Mouse (Mus musculus) spleen, embryonic (tissue): ENCODE measurements around the gene Oxnad1.

Source experiments
- CTCF ChIA-PET: fragments of 350-600 bp; sonication (Branson Sonifier 250); formaldehyde crosslinking; loops from one replicate; lab custom pipeline; 2022; lab: Charles Lee

The Oxnad1 gene

GRCm38 (mm10) chr14:32084761-32085485 is at the start of gene Oxnad1:
Gene Oxnad1, plus strand, starts transcription at chr14:32085374.
- CTCF ChIA-PET, result no interaction called here

- CTCF ChIA-PET, result no interaction called here
Measured at GRCm38 (mm10) chr14:32036482-32036881, 48.7 kb upstream of the Oxnad1 start.

GRCm38 (mm10) chr14:32037661-32038252 is 47.4 kb upstream of the Oxnad1 start:
- CTCF ChIA-PET, result no interaction called here

GRCm38 (mm10) chr14:32042108-32042507 is 43.1 kb upstream of the Oxnad1 start:
- CTCF ChIA-PET, result no interaction called here

- CTCF ChIA-PET, result no interaction called here
Measured at GRCm38 (mm10) chr14:32046357-32046756, 38.8 kb upstream of the Oxnad1 start.

- CTCF ChIA-PET, result no interaction called here
Measured at GRCm38 (mm10) chr14:32050171-32050570, 35.0 kb upstream of the Oxnad1 start.

GRCm38 (mm10) chr14:32053895-32054294 is 31.3 kb upstream of the Oxnad1 start:
- CTCF ChIA-PET, result interaction anchor here (0.6 kb wide), 1 partner anchor 23 kb away, joined by 7 read pairs; no protein-coding TSS in a partner anchor

- CTCF ChIA-PET, result interaction anchor here (0.6 kb wide), 1 partner anchor 22 kb away, joined by 7 read pairs; no protein-coding TSS in a partner anchor
Measured at GRCm38 (mm10) chr14:32054788-32055187, 30.4 kb upstream of the Oxnad1 start.

- CTCF ChIA-PET, result no interaction called here
Measured at GRCm38 (mm10) chr14:32055781-32056180, 29.4 kb upstream of the Oxnad1 start.

GRCm38 (mm10) chr14:32056675-32057074 is 28.5 kb upstream of the Oxnad1 start:
- CTCF ChIA-PET, result no interaction called here

GRCm38 (mm10) chr14:32057664-32058063 is 27.5 kb upstream of the Oxnad1 start:
- CTCF ChIA-PET, result no interaction called here

- CTCF ChIA-PET, result no interaction called here
Measured at GRCm38 (mm10) chr14:32061398-32061797, 23.8 kb upstream of the Oxnad1 start.

- CTCF ChIA-PET, result interaction anchor here (0.5 kb wide), 1 partner anchor 449 kb away, joined by 7 read pairs; no protein-coding TSS in a partner anchor
Measured at GRCm38 (mm10) chr14:32072807-32073206, 12.4 kb upstream of the Oxnad1 start.

- CTCF ChIA-PET, result no interaction called here
Measured at GRCm38 (mm10) chr14:32073211-32073685, 11.9 kb upstream of the Oxnad1 start.

- CTCF ChIA-PET, result no interaction called here
Measured at GRCm38 (mm10) chr14:32073901-32074300, 11.3 kb upstream of the Oxnad1 start.

GRCm38 (mm10) chr14:32076896-32077575 is 8.1 kb upstream of the Oxnad1 start:
- CTCF ChIA-PET, result interaction anchor here (0.5 to 0.6 kb wide), 3 partner anchors 10 to 131 kb away, joined by 3 to 10 read pairs (median 7); no protein-coding TSS in a partner anchor

GRCm38 (mm10) chr14:32081026-32081425 is 4.1 kb upstream of the Oxnad1 start:
- CTCF ChIA-PET, result no interaction called here

GRCm38 (mm10) chr14:32082891-32083290 is 2.3 kb upstream of the Oxnad1 start:
- CTCF ChIA-PET, result no interaction called here

- CTCF ChIA-PET, result no interaction called here
Measured at GRCm38 (mm10) chr14:32083466-32083865, 1.7 kb upstream of the Oxnad1 start.

- CTCF ChIA-PET, result no interaction called here
Measured at GRCm38 (mm10) chr14:32085486-32086201, 470 bp downstream of the Oxnad1 start, which contains the start of gene Dph3. Gene Dph3, minus strand, starts transcription at chr14:32085729.

- CTCF ChIA-PET, result no interaction called here
Measured at GRCm38 (mm10) chr14:32086226-32086625, 1.1 kb downstream of the Oxnad1 start.
